Mouse (Mus musculus) T-helper 17 cell (primary cell): ENCODE measurements around the gene Mrgprh.

Source experiments
- in situ Hi-C, 2 experiments: fragments of 300-600 bp; cut with MboI, MseI; formaldehyde crosslinking; loops; 1 replicate in 1 of 2; 2 replicates in 1 of 2; pipeline ENCODE4 v1.15.1; 2025; ENCODE audit warnings: high pct_unique_total_duplicates in 2 of 2

The Mrgprh gene

GRCm38 (mm10) chr17:12875734-12876133 is at the start of gene Mrgprh:
Gene Mrgprh, plus strand, starts transcription at chr17:12876034.
- in situ Hi-C loops = loop anchor here in 1 of 2 experiments (25.0 kb wide), 1 partner anchor 287 kb away; no protein-coding TSS in a partner anchor

- in situ Hi-C loops = loop anchor here in 1 of 2 experiments (10.0 kb wide), 2 partner anchors 424 to 1736 kb away; no protein-coding TSS in a partner anchor
Observed at GRCm38 (mm10) chr17:12830351-12830750, 45.5 kb upstream of the Mrgprh start.

GRCm38 (mm10) chr17:12832231-12832630 is 43.6 kb upstream of the Mrgprh start:
- in situ Hi-C loops = loop anchor here in 1 of 2 experiments (10.0 kb wide), 2 partner anchors 423 to 1737 kb away; no protein-coding TSS in a partner anchor

GRCm38 (mm10) chr17:12832657-12833056 is 43.2 kb upstream of the Mrgprh start:
- in situ Hi-C loops = loop anchor here in 1 of 2 experiments (10.0 kb wide), 2 partner anchors 422 to 1738 kb away; no protein-coding TSS in a partner anchor

- in situ Hi-C loops = loop anchor here in 1 of 2 experiments (10.0 kb wide), 2 partner anchors 420 to 1740 kb away; no protein-coding TSS in a partner anchor
Observed at GRCm38 (mm10) chr17:12834317-12834716, 41.5 kb upstream of the Mrgprh start.

- in situ Hi-C loops = loop anchor here in 1 of 2 experiments (10.0 kb wide), 2 partner anchors 420 to 1740 kb away; no protein-coding TSS in a partner anchor
Observed at GRCm38 (mm10) chr17:12834826-12835225, 41.0 kb upstream of the Mrgprh start.

- in situ Hi-C loops = loop anchor here in 1 of 2 experiments (10.0 kb wide), 2 partner anchors 419 to 1741 kb away; no protein-coding TSS in a partner anchor
Observed at GRCm38 (mm10) chr17:12835738-12836137, 40.1 kb upstream of the Mrgprh start.

- in situ Hi-C loops = loop anchor here in 1 of 2 experiments (10.0 kb wide), 2 partner anchors 415 to 1745 kb away; no protein-coding TSS in a partner anchor
Observed at GRCm38 (mm10) chr17:12839475-12840267, 36.2 kb upstream of the Mrgprh start.

GRCm38 (mm10) chr17:12843826-12844225 is 32.0 kb upstream of the Mrgprh start:
- in situ Hi-C loops = no loop called here

- in situ Hi-C loops = no loop called here
Observed at GRCm38 (mm10) chr17:12844540-12844939, 31.3 kb upstream of the Mrgprh start.

- in situ Hi-C loops = no loop called here
Observed at GRCm38 (mm10) chr17:12845862-12846261, 30.0 kb upstream of the Mrgprh start.

- in situ Hi-C loops = no loop called here
Observed at GRCm38 (mm10) chr17:12846474-12846873, 29.4 kb upstream of the Mrgprh start.

- in situ Hi-C loops = no loop called here
Observed at GRCm38 (mm10) chr17:12847736-12848135, 28.1 kb upstream of the Mrgprh start.

- in situ Hi-C loops = no loop called here
Observed at GRCm38 (mm10) chr17:12849778-12850382, 26.0 kb upstream of the Mrgprh start.

GRCm38 (mm10) chr17:12851689-12852088 is 24.1 kb upstream of the Mrgprh start:
- in situ Hi-C loops = no loop called here

GRCm38 (mm10) chr17:12853821-12854220 is 22.0 kb upstream of the Mrgprh start:
- in situ Hi-C loops = no loop called here

GRCm38 (mm10) chr17:12854386-12854785 is 21.4 kb upstream of the Mrgprh start:
- in situ Hi-C loops = no loop called here

- in situ Hi-C loops = no loop called here
Observed at GRCm38 (mm10) chr17:12857395-12857794, 18.4 kb upstream of the Mrgprh start.

- in situ Hi-C loops = no loop called here
Observed at GRCm38 (mm10) chr17:12858072-12858471, 17.8 kb upstream of the Mrgprh start.

GRCm38 (mm10) chr17:12859006-12859520 is 16.8 kb upstream of the Mrgprh start:
- in situ Hi-C loops = no loop called here

GRCm38 (mm10) chr17:12864111-12864510 is 11.7 kb upstream of the Mrgprh start:
- in situ Hi-C loops = no loop called here

- in situ Hi-C loops = no loop called here
Observed at GRCm38 (mm10) chr17:12865407-12865806, 10.4 kb upstream of the Mrgprh start.
